Mouse (Mus musculus): ENCODE results near the gene Stx1b.
A peak's percentile ranks its signal among the peaks of the same experiment; 100 is the strongest.
"Not testable (repeated sequence)": the region's sequence is repeated elsewhere in the genome, so short reads cannot be mapped to it uniquely, and the experiment has no call there.

The Stx1b gene

GRCm38 (mm10) chr7:127824176-127824871 lies at the start of gene Stx1b, which contains the start of gene Stx4a:
Gene Stx1b, minus strand, starts transcription at chr7:127824549.
Gene Stx4a, plus strand, starts transcription at chr7:127824294.
- no peaks in the 10 kb centered on the region for H3K36me3 ChIP-seq (ENCODE audit: control insufficient read depth, insufficient read depth, low read length, poor library complexity, severe bottlenecking)
- no peak for DNase-seq (ENCODE audit: low read depth, low spot score)

DNA sequence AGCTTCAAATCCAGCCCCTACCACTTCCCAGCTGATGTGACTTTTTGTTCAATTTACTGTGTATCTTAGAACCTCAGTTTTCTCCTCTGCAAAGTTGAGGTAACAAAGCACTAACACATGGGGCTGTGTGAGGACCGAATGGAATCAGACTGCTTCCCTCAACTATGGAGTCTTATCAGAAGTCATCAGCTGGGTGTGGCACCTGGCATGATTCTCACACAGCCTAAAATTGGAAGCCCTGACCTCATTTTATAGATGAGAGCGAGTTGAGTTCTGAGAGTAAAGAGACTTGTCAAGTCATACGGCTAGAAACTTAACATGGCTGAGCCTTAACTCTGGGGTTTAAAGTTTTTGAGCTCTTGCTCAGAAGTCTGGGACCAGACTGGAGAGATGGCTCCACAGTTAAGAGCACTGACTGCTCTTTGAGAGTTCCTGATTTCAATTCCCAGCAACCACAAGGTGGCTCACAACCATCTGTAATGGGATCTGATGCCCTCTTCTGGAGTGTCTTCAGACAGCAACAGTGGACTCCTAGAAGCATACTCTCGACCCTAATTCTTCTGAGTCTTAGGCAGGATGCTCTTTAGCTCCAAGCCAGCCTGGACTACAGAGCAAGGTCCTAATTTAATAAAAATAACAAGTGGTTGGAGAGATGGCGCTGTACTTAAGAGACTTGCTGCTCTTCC lies 45.9 kb upstream of the Stx1b start:
- Histone ChIP-seq H3K36me3 (ENCODE audit: control insufficient read depth, insufficient read depth, low read length, poor library complexity, severe bottlenecking) (peaks cover 4% of the 10 kb centered on the region), H3K27me3 (ENCODE audit: control insufficient read depth, insufficient read depth, low read length, poor library complexity, severe bottlenecking) (no peaks in the 10 kb centered on the region)
- peak; percentile 33 for DNase-seq (ENCODE audit: low read depth, low spot score)

More at GRCm38 (mm10) chr7:127824176-127824871, at the start of gene Stx1b, which contains the start of gene Stx4a:
- H3K27me3 ChIP-seq (ENCODE audit: control insufficient read depth, insufficient read depth, low read length, poor library complexity, severe bottlenecking) = no peaks in the 10 kb centered on the region; the same call in 1 of the 2 replicates

DNA sequence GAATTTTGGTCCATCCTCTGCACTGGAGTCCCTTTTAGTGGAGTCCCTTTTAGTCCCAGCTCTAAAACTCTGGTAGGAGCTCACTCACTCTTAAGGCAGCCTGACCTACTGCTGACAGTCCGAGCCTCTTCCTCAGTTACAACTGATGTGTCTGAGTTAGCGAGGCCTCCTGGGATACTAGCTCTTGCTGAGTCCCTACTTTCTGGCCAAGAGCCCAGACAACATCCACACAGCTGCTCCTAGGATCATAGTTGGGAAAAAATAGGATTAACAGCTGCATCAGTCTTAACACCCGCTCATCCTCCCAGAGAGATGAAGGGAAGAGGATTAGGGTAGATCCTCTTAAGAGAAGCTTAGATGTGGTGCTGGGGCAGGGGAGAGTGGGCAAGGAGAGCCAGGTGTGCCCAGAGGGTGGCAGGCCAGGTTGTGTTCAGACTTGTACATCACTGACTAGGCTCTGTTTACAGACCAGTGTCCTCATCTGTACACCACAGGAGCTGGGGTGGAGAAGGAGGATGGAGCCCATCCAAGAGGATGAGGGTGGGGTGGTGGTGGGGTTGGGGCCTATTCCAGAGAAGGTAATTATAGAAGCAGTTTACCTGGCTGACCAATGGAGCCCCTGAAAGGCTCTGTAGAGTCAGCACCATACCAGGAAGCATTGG lies 44.9 kb upstream of the Stx1b start:
- DNase-seq (ENCODE audit: low read depth, low spot score) = no peak
- Histone ChIP-seq H3K36me3 (ENCODE audit: control insufficient read depth, insufficient read depth, low read length, poor library complexity, severe bottlenecking) (peaks cover 4% of the 10 kb centered on the region), H3K27me3 (ENCODE audit: control insufficient read depth, insufficient read depth, low read length, poor library complexity, severe bottlenecking) (no peaks in the 10 kb centered on the region)

GRCm38 (mm10) chr7:127867641-127868040 lies 43.3 kb upstream of the Stx1b start:
- Histone ChIP-seq H3K36me3 (ENCODE audit: control insufficient read depth, insufficient read depth, low read length, poor library complexity, severe bottlenecking) (peaks cover 4% of the 10 kb centered on the region), H3K27me3 (ENCODE audit: control insufficient read depth, insufficient read depth, low read length, poor library complexity, severe bottlenecking) (no peaks in the 10 kb centered on the region)
- no peak for DNase-seq (ENCODE audit: low read depth, low spot score)

- H3K36me3 ChIP-seq (ENCODE audit: control insufficient read depth, insufficient read depth, low read length, poor library complexity, severe bottlenecking) = peaks cover 4% of the 10 kb centered on the region
- no peaks in the 10 kb centered on the region for H3K27me3 ChIP-seq (ENCODE audit: control insufficient read depth, insufficient read depth, low read length, poor library complexity, severe bottlenecking)
- DNase-seq (ENCODE audit: low read depth, low spot score) = no peak
These were observed 42.1 kb upstream of the Stx1b start for GRCm38 (mm10) chr7:127866434-127866833.

DNA sequence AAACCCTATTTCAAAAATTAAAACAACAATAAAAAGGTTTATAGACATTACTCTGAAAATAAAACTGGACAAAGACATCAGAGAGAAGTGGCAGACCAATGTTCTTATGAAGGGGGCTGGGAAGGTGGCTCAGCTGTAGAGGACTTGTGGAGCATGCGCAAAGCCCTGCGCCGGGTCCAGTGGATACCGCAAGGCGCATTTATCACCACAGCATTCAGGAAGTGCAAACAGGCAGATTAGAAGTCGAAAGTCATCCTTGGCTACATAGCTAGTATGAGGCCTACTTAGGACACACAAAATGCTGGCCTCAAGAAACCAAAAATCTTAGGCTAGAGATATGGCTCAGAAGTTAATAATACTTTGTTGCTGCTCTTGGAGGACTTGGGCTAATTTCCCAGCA lies 33.9 kb upstream of the Stx1b start:
- Histone ChIP-seq H3K27me3 (ENCODE audit: control insufficient read depth, insufficient read depth, low read length, poor library complexity, severe bottlenecking) (no peaks in the 10 kb centered on the region), H3K36me3 (ENCODE audit: control insufficient read depth, insufficient read depth, low read length, poor library complexity, severe bottlenecking) (no peaks in the 10 kb centered on the region)
- DNase-seq (ENCODE audit: low read depth, low spot score) = no peak

DNA sequence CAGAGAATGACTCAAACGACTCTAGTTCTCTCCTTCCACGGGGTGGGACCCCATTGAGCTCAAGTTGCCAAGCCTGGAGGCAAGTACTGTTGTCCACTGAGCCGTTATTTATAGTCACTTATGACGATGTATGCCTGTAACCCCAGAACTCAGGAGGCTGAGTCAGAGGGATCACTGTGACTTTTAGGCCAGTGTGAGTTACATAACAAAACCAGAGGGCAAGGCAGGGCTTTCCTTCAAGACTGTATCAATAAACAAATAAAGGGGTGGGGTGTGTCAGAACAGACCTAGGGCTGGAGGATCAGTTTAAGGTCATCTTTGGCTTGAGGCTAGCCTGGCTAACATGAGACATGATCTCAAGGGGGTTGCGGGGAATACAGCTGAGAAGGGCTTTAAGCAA lies 26.6 kb upstream of the Stx1b start:
- no peak for DNase-seq (ENCODE audit: low read depth, low spot score)
- Histone ChIP-seq H3K27me3 (ENCODE audit: control insufficient read depth, insufficient read depth, low read length, poor library complexity, severe bottlenecking) (no peaks in the 10 kb centered on the region), H3K36me3 (ENCODE audit: control insufficient read depth, insufficient read depth, low read length, poor library complexity, severe bottlenecking) (no peaks in the 10 kb centered on the region; the same call in 1 of the 2 replicates)

DNA sequence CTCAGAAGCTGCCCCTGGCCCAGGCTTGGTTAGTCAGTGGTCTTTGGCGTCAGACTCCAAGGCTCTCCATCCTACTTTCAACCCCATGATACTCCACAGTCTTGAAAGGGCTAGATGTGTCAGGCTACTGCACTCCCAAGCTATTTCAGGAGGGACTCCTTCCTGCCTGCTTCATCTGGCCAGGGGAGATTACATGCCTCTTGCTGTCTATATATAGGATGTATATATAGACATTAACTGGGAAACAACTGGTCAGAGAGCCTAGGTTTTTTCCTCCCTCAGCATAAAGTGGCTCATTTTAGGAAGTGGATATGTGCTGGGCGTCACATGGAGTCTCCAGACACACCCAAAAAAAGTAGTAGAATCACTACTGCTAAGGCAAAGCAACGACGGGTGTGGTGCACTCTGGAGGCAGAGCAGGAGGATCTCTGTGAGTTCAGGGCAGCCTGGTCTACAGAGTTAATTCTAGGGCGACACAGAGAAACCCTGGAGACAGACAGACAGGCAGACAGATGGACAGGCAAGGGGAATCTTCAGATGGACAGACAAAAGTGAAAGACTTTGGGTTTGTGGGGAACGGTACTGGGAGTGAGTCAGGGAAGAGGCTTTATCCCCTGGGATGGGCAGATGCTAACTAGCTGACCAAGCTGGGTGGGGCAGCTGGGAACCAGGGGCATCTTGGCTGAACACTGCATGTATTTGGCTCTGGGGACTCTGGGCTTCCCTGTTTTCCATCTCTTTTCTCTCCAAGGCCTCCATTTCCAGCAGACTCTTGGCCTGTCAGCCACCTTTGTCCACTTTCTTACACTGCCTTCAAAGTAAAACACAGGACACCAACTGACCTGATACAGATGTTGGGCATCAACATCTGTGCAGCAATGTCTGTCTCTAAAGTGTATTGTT lies 25.9 kb upstream of the Stx1b start:
- Histone ChIP-seq H3K36me3 (ENCODE audit: control insufficient read depth, insufficient read depth, low read length, poor library complexity, severe bottlenecking) (no peaks in the 10 kb centered on the region; the same call in 1 of the 2 replicates), H3K27me3 (ENCODE audit: control insufficient read depth, insufficient read depth, low read length, poor library complexity, severe bottlenecking) (no peaks in the 10 kb centered on the region)
- DNase-seq (ENCODE audit: low read depth, low spot score) = no peak

DNA sequence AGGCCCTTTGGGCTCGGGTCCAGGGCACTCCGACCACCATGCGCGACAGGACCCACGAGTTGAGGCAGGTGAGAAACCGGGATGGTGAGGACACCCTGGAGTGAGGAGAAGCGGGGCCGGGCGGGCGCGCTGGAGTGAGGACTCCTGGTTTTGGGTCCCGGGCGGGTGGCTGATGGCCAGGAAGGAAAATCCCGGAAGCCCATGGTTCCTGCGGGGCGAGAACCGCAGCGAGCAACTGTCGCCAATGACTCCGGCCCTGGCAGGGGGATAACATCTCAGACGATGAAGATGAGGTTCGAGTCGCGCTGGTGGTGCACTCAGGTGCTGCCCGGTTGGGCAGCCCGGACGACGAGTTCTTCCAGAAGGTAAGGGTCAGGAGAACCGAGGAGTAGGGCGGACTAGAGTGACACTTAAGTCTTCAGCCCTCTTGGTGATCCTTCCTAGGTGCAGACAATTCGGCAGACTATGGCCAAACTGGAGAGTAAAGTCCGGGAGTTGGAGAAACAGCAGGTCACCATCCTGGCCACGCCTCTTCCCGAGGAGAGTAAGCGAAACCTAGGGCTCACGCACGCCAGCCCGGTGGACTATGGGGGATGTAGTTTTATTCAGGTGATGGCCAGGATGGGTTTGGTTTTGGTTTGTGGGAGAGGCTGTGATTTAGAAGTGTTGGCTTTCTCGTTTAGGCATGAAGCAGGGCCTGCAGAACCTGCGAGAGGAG lies 17.8 kb upstream of the Stx1b start:
- DNase-seq (ENCODE audit: low read depth, low spot score) = peak; percentile 84
- Histone ChIP-seq H3K27me3 (ENCODE audit: control insufficient read depth, insufficient read depth, low read length, poor library complexity, severe bottlenecking) (no peaks in the 10 kb centered on the region), H3K36me3 (ENCODE audit: control insufficient read depth, insufficient read depth, low read length, poor library complexity, severe bottlenecking) (peaks cover 4% of the 10 kb centered on the region)

DNA sequence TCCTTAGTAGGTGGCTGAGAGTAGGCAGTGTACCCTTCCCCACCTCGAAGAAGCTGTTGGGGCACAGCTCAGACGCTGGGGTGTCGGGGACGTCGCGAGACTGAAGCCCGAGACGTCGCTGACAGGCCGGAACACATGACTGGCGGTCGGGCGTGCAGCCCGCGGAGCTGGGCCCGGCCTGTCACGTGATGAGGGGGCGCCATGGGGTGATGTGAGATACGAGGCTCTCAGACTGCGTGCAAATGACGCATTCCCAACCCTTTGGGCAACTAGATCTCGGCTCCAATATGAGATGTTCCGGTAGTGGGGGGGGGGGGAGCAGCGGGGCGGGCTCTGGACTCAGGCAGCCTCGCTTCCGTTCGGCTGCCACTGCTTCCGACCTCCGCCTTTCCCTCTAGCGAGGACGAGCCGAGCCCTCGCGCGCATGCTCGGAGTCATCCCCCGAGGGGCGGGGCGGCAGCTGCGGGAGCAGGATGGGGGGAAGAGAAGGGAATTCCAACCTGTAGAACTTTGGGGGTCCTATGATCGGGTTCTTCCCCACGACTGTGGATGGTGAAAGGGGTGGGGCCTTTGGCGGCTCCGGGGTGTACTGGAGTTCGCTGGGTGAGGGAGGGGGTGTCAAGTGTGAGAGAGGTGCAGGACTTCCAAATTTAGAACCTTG lies 17.1 kb upstream of the Stx1b start:
- peak; percentile 92 for DNase-seq (ENCODE audit: low read depth, low spot score)
- peaks cover 4% of the 10 kb centered on the region for H3K36me3 ChIP-seq (ENCODE audit: control insufficient read depth, insufficient read depth, low read length, poor library complexity, severe bottlenecking)
- H3K27me3 ChIP-seq (ENCODE audit: control insufficient read depth, insufficient read depth, low read length, poor library complexity, severe bottlenecking) = no peaks in the 10 kb centered on the region

GRCm38 (mm10) chr7:127840886-127841285 lies 16.5 kb upstream of the Stx1b start:
- Histone ChIP-seq H3K27me3 (ENCODE audit: control insufficient read depth, insufficient read depth, low read length, poor library complexity, severe bottlenecking) (no peaks in the 10 kb centered on the region), H3K36me3 (ENCODE audit: control insufficient read depth, insufficient read depth, low read length, poor library complexity, severe bottlenecking) (peaks cover 4% of the 10 kb centered on the region; the same call in 1 of the 2 replicates)
- no peak for DNase-seq (ENCODE audit: low read depth, low spot score)

DNA sequence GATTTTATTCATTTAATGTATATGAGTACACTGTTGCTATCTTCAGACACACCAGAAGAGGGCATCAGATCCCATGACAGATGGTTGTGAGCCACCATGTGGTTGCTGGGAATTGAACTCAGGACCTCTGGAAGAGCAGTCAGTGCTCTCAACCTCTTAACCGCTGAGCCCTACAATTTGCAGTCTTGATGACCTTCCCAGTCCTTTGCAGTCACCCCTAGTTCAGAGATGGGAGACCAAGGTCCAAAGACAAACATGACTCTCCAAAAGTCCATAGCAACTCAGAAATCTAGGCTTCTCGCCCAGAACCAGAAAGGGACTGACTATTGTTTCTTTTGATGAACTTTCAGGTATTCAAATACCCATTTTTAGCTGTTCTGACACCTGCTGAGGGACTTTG lies 15.7 kb upstream of the Stx1b start:
- not testable (repeated sequence) for H3K36me3 ChIP-seq (ENCODE audit: control insufficient read depth, insufficient read depth, low read length, poor library complexity, severe bottlenecking); H3K27me3 ChIP-seq (ENCODE audit: control insufficient read depth, insufficient read depth, low read length, poor library complexity, severe bottlenecking); DNase-seq (ENCODE audit: low read depth, low spot score)

DNA sequence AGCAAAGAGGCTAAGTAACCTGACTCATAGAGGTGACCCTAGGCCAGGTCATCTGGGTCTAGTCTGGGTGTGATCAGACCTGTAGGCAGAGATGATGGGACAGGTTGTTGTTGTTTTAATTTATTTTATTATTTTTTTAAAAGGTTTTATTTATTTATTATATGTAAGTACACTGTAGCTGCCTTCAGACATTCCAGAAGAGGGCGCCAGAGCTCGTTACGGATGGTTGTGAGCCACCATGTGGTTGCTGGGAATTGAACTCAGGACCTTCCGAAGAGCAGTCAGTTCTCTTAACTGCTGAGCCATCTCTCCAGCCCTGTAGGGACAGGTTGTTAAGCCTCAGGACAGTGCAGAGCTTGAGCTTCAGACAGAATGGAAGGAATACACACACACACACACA lies 13.5 kb upstream of the Stx1b start:
- H3K27me3 ChIP-seq (ENCODE audit: control insufficient read depth, insufficient read depth, low read length, poor library complexity, severe bottlenecking); DNase-seq (ENCODE audit: low read depth, low spot score): not testable (repeated sequence)

More for the DNA sequence above, 13.5 kb upstream of the Stx1b start:
- not testable (repeated sequence) for H3K36me3 ChIP-seq (ENCODE audit: control insufficient read depth, insufficient read depth, low read length, poor library complexity, severe bottlenecking)
